Mouse (Mus musculus): Measurements from ENCODE around the gene Strip1. TPM values are rescaled to one million over a fixed set of nuclear protein-coding genes. Genes with fewer than 3 reads are reported as not detected.

The Strip1 gene
- polyA plus RNA-seq, 1 experiment, result 86.7 TPM

DNA sequence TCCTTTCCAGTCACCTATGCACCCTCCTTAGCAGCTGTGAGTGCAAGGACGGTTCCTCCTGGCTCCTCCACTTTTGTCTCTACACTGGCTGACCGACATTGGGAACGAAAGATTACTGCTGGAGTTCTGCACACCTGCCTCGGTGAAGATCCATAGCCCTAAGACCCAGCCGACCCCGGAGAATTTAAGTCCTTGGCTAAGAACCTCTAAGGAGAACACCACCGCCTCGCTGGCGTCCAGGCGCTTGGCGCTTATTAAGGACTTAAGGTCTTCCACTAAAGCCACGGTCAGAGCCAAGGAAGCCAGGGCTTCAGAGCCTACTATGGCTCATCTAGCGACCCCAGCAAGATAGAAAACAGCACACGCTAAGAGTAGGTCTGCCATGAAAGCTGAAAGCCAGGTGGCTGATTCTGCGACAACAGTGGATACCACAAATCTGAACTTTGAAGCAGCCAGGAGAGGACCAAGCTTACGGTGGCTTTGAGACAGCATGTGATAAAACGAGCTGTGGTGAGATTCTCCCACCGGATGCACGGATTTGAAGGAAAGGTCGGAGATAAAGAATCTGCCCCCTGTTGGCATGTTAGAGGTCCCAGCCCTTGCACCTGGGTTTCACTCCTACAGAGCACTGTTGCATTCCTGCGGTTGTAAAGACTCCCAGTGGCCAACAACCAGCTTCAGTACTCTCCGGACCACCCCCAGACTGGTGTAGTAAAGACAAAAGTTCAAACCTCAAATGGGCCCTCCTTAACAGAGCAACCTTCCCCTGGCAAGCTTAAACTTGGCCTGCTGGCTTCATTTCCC lies 33.7 kb downstream of the Strip1 start:
- TF ChIP-seq CTCF (IDR thresholded peaks at IDR 0.05; ENCODE audit: borderline replicate concordance, control insufficient read depth, extremely low read depth, insufficient read depth, low read length, poor library complexity) (no peak), POLR2A (IDR thresholded peaks at IDR 0.05; ENCODE audit: control insufficient read depth, extremely low read depth, insufficient read depth, low read length, poor library complexity) (no peak)
- Histone ChIP-seq H3K36me3 (ENCODE audit: control insufficient read depth, insufficient read depth, low read length) (no peaks in the 10 kb centered on the region), H3K27me3 (ENCODE audit: control insufficient read depth, insufficient read depth, low read length) (peaks cover 18% of the 10 kb centered on the region), H3K4me1 (replicated peaks; ENCODE audit: control insufficient read depth, insufficient read depth, low read length) (no peaks in the 10 kb centered on the region), H3K4me3 (ENCODE audit: control insufficient read depth, insufficient read depth, low read length) (no peak overlapping the region), H3K27ac (ENCODE audit: control insufficient read depth, insufficient read depth, low read length) (no peak overlapping the region)
- DNase-seq, result no peak
- 19% methylated on average over 22 of the region's 22 CpGs for WGBS

DNA sequence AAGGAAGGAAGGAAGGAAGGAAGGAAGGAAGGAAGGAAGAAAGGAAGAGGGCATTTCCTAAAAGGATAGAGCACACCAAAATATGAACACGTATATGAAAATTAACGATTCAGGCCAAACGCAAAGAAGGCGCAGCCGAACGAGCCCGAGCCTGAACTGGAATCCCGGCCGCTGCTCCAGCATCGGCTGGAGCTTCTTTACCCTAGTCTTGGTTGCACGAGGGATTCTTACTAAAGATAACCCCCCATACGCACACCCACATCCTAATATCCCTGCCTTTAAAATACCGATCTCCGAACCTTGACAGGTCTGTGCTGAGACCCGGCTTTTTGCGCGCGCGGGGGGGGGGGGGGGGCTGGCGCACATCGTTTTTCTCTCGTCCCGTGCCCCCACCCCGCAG lies 34.4 kb downstream of the Strip1 start:
- H3K27me3 ChIP-seq (ENCODE audit: control insufficient read depth, insufficient read depth, low read length), result peaks cover 18% of the 10 kb centered on the region
- no peaks in the 10 kb centered on the region for H3K4me1 ChIP-seq (replicated peaks; ENCODE audit: control insufficient read depth, insufficient read depth, low read length)
- no peak for DNase-seq
- TF ChIP-seq POLR2A (IDR thresholded peaks at IDR 0.05; ENCODE audit: control insufficient read depth, extremely low read depth, insufficient read depth, low read length, poor library complexity), result no peak
- TF ChIP-seq CTCF (IDR thresholded peaks at IDR 0.05; ENCODE audit: borderline replicate concordance, control insufficient read depth, extremely low read depth, insufficient read depth, low read length, poor library complexity), result no peak
- 11% methylated on average over 23 of the region's 24 CpGs for WGBS
- no peak overlapping the region for H3K27ac ChIP-seq (ENCODE audit: control insufficient read depth, insufficient read depth, low read length)
- H3K4me3 ChIP-seq (ENCODE audit: control insufficient read depth, insufficient read depth, low read length), result no peak overlapping the region
- no peaks in the 10 kb centered on the region for H3K36me3 ChIP-seq (ENCODE audit: control insufficient read depth, insufficient read depth, low read length)

DNA sequence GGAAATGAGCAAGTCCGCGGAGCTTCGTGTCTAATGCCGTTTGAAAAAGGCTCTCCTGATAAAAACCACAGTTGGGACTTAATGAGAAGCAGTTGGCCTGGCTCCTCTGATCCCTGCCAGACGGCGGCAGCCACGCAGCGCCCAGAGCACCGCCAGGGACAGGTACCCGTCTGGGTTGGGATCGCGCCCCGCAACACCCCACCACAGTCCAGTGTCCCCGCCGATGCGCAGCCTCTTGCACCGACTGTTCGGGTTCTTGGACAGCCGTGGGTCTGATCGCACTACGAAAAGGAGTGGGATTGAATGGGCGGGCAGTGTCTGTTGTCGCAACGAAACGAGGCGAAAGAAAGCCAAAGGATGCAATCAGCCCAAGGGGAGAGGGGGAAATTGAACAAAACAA lies 34.9 kb downstream of the Strip1 start:
- no peak for TF ChIP-seq POLR2A (IDR thresholded peaks at IDR 0.05; ENCODE audit: control insufficient read depth, extremely low read depth, insufficient read depth, low read length, poor library complexity)
- no peak for TF ChIP-seq CTCF (IDR thresholded peaks at IDR 0.05; ENCODE audit: borderline replicate concordance, control insufficient read depth, extremely low read depth, insufficient read depth, low read length, poor library complexity)
- H3K27me3 ChIP-seq (ENCODE audit: control insufficient read depth, insufficient read depth, low read length), result peaks cover 18% of the 10 kb centered on the region
- no peaks in the 10 kb centered on the region for H3K36me3 ChIP-seq (ENCODE audit: control insufficient read depth, insufficient read depth, low read length)
- 7% methylated on average over 26 of the region's 26 CpGs for WGBS
- no peak overlapping the region for H3K4me3 ChIP-seq (ENCODE audit: control insufficient read depth, insufficient read depth, low read length)
- H3K27ac ChIP-seq (ENCODE audit: control insufficient read depth, insufficient read depth, low read length), result no peak overlapping the region
- H3K4me1 ChIP-seq (replicated peaks; ENCODE audit: control insufficient read depth, insufficient read depth, low read length), result no peaks in the 10 kb centered on the region
- no peak for DNase-seq

DNA sequence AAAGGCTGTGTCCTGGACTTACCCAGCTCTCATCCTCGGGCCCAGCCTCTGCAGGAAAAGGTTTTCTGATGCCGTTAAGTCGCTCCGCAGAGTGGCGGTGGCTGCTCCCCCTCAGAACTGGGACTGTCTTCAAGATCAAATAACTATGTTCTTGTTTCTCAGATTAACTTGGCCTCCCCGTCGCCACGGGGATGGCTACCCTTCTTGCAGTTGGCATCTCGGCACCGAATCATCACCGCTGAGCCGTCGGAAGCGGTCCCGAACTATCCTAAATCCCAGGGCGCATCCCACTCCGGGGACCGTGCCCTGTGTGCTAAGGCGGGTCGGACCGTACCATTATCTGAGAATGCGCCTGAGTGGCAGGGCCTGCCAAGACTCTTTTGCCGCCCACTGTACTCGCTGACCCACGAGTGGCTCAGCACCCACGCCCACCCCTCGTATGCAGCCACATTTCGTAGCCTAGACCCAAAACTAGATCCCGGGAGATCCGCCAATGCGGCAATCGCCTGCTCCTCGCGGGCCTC lies 35.5 kb downstream of the Strip1 start:
- DNase-seq, result no peak
- no peaks in the 10 kb centered on the region for H3K4me1 ChIP-seq (replicated peaks; ENCODE audit: control insufficient read depth, insufficient read depth, low read length)
- H3K36me3 ChIP-seq (ENCODE audit: control insufficient read depth, insufficient read depth, low read length), result no peaks in the 10 kb centered on the region
- no peak overlapping the region for H3K4me3 ChIP-seq (ENCODE audit: control insufficient read depth, insufficient read depth, low read length)
- TF ChIP-seq POLR2A (IDR thresholded peaks at IDR 0.05; ENCODE audit: control insufficient read depth, extremely low read depth, insufficient read depth, low read length, poor library complexity) (no peak), CTCF (IDR thresholded peaks at IDR 0.05; ENCODE audit: borderline replicate concordance, control insufficient read depth, extremely low read depth, insufficient read depth, low read length, poor library complexity) (no peak)
- 8% methylated on average over 34 of the region's 34 CpGs for WGBS
- peaks cover 18% of the 10 kb centered on the region for H3K27me3 ChIP-seq (ENCODE audit: control insufficient read depth, insufficient read depth, low read length)
- H3K27ac ChIP-seq (ENCODE audit: control insufficient read depth, insufficient read depth, low read length), result no peak overlapping the region

DNA sequence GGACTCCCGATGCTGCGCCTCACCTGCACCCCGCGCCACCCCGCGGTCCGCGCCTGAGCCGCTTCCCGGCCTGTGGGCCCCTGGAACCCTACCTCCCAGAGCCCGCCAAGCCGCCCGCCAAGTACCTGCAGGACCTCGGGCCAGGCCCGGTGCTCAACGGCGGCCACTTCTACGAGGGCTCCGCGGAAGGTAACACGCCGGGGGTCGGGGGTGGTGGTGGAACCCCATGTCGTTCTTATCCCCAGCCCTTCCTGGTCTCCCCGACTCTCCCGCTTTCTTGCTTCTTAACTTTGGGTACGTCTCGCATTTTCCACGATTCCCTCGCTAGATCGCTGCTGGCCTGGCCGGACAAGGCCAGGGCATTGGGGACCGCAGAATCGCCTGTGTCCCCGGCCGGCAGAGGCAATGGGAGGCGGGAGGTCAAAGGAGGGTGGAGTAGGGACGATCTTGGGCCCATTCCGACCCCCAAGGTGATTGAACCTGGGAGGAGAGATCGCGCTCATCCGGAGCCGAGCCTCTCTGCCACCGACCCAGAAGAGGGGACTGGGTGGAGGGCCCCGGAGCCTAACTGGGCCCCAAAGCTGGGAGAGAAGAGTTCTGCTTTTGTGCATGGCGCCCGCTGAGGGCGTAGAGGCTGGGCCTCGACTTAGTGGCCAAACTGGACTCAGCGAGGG lies 36.1 kb downstream of the Strip1 start:
- H3K27ac ChIP-seq (ENCODE audit: control insufficient read depth, insufficient read depth, low read length), result no peak overlapping the region
- DNase-seq, result no peak
- 5% methylated on average over 50 of the region's 50 CpGs for WGBS
- no peaks in the 10 kb centered on the region for H3K4me1 ChIP-seq (replicated peaks; ENCODE audit: control insufficient read depth, insufficient read depth, low read length)
- peaks cover 18% of the 10 kb centered on the region for H3K27me3 ChIP-seq (ENCODE audit: control insufficient read depth, insufficient read depth, low read length)
- no peaks in the 10 kb centered on the region for H3K36me3 ChIP-seq (ENCODE audit: control insufficient read depth, insufficient read depth, low read length)
- TF ChIP-seq CTCF (IDR thresholded peaks at IDR 0.05; ENCODE audit: borderline replicate concordance, control insufficient read depth, extremely low read depth, insufficient read depth, low read length, poor library complexity), result no peak
- TF ChIP-seq POLR2A (IDR thresholded peaks at IDR 0.05; ENCODE audit: control insufficient read depth, extremely low read depth, insufficient read depth, low read length, poor library complexity), result no peak
- no peak overlapping the region for H3K4me3 ChIP-seq (ENCODE audit: control insufficient read depth, insufficient read depth, low read length)

DNA sequence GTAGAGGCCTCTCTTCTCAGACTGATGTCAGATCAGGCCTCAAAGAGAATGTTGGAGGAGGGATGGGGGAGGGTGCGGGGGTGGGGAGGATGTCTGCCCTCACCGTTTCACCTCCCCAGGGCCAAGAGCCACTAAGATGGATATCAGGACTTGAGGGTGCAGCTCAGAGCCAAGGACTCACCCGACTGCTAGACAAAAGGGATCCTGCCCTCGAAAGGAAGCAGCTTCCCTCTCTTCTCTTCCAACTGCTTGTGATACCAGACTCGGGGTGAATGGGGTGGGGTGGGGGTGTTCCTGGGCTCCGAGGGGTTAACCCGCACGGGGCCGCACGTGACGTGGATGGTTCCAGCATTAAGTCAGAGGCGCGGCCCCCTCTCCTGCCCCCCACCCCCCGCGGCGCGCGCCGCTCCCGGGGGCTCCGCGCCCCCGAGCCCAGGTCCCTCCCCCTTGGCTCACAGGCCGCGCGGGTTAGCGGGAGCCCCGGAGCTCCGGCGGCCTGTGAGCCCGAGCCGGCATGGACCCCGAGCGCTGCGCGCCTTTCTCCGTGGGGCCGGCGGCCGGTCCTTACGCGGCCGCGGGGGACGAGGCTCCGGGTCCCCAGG lies 36.7 kb downstream of the Strip1 start, which contains the start of gene Alx3:
Alx3 (plus strand) TSS at position 370 of the 602 bp plus-strand sequence.
- H3K36me3 ChIP-seq (ENCODE audit: control insufficient read depth, insufficient read depth, low read length), result no peaks in the 10 kb centered on the region
- no peak within 1 kb of the TSS for H3K27ac ChIP-seq (ENCODE audit: control insufficient read depth, insufficient read depth, low read length)
- H3K4me1 ChIP-seq (replicated peaks; ENCODE audit: control insufficient read depth, insufficient read depth, low read length), result no peaks in the 10 kb centered on the region
- no peak for DNase-seq
- TF ChIP-seq POLR2A (IDR thresholded peaks at IDR 0.05; ENCODE audit: control insufficient read depth, extremely low read depth, insufficient read depth, low read length, poor library complexity), result no peak
- no peak for TF ChIP-seq CTCF (IDR thresholded peaks at IDR 0.05; ENCODE audit: borderline replicate concordance, control insufficient read depth, extremely low read depth, insufficient read depth, low read length, poor library complexity)
- no peak within 1 kb of the TSS for H3K4me3 ChIP-seq (ENCODE audit: control insufficient read depth, insufficient read depth, low read length)
- 3% methylated on average over 46 of the region's 46 CpGs for WGBS
- peaks cover 18% of the 10 kb centered on the region for H3K27me3 ChIP-seq (ENCODE audit: control insufficient read depth, insufficient read depth, low read length)

Data from thymus, adult 2 months (tissue).